Mouse (Mus musculus) heart, postnatal 4 days (tissue): Measurements from ENCODE around the gene Gdf7. TPM values are rescaled to one million over a fixed set of nuclear protein-coding genes. Genes with fewer than 3 reads are reported as not detected.

Source experiments
- DNase-seq: peaks from one replicate; pipeline ENCODE4 v3.0.0; 2021
- total RNA-seq, 2 experiments: library from RNA; stranded (reverse); gene quantifications; 2 replicates each; pipeline ENCODE4 v1.2.3; 2021

Gdf7 gene
- total RNA-seq = under 1 TPM; 0.19 to 0.25 TPM

GRCm38 (mm10) chr12:8301841-8302431 lies at the start of gene Gdf7:
Gdf7 (minus strand) TSS chr12:8301954.
- no peak for DNase-seq

GRCm38 (mm10) chr12:8351025-8351903 lies 49.5 kb upstream of the Gdf7 start:
- DNase-seq = peak; percentile 66

GRCm38 (mm10) chr12:8348733-8349513 lies 47.2 kb upstream of the Gdf7 start:
- DNase-seq = no peak

DNA sequence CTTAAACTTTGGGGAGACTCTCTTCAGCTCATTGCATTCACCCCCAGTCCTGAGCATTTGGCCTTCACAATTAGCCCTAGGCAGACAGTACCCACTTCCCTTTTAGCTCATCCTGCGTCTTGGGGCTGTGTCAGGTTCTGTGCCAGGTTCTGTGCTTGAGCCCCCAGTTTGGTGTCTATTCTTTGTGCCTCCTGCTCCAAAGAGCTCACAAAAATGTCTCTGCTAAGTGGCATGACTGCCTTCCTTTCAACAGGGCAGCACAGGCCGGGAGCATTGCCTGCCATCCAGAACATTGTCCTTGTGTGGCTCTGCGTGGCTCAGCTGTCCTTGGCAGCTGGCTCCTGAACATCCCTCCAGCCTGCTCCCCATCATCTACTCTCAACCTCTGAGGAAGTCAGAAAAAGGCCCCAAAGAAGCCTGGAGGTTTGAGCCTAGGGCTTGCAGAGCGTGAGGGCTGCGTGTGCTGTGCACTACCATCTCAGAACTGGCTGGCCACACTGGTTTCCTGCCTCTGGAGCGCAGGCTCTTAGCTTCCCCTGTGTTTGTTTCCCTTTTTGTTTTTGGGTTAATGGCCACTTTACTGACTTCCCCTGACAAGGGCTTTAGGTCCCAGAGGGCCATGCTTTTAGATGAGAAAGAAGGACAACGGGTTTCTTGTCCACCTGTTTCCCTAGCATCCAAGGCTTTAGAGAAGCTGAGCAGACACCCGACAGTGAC lies 46.1 kb upstream of the Gdf7 start:
- DNase-seq = no peak

DNA sequence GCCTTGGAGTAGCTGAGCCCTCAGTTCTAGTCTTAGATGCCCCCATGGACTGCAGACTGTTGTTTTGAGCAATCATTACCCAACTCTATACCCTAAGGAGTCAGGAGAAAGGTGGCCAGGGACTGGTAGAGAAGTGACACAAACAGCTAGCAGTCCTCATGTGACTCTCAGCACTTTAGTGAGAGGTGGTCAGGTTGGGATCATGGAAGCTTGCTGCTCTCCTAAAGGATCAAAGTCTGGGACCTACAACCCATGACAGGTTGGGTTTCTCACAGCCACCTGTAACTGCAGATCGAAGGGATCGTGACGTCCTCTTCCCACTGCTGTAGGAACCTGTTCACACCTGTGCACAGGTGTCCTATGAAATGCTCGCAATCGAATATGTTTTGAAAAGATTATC lies 43.8 kb upstream of the Gdf7 start:
- DNase-seq = no peak

DNA sequence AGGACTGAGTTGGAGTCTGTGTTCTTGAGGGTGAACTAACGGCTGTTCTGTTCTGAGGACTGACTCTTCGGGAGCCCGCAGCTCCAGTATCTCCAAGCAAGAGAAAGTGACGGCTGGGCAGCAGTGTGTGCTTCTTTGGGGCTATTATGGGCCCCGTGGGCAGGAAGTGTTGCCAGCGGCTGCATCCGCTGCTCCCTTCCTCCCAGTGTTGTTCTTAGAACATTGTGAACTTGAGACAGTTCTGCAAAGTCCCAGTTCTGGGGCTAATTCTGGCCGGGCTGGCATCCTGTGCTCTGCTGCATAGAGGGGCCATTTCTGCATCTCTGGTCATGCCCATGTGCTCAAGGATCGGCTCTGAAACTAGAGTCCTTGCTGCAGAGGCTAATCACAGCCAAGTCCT lies 43.1 kb upstream of the Gdf7 start:
- DNase-seq = peak; percentile 63

GRCm38 (mm10) chr12:8343381-8343780 lies 41.6 kb upstream of the Gdf7 start:
- no peak for DNase-seq

- no peak for DNase-seq
Observed at GRCm38 (mm10) chr12:8341008-8341407, 39.3 kb upstream of the Gdf7 start.

- no peak for DNase-seq
Observed at GRCm38 (mm10) chr12:8339591-8340319, 38.0 kb upstream of the Gdf7 start.

- DNase-seq = no peak
Observed at GRCm38 (mm10) chr12:8338918-8339317, 37.2 kb upstream of the Gdf7 start.

- no peak for DNase-seq
Observed at GRCm38 (mm10) chr12:8338491-8338890, 36.7 kb upstream of the Gdf7 start.

DNA sequence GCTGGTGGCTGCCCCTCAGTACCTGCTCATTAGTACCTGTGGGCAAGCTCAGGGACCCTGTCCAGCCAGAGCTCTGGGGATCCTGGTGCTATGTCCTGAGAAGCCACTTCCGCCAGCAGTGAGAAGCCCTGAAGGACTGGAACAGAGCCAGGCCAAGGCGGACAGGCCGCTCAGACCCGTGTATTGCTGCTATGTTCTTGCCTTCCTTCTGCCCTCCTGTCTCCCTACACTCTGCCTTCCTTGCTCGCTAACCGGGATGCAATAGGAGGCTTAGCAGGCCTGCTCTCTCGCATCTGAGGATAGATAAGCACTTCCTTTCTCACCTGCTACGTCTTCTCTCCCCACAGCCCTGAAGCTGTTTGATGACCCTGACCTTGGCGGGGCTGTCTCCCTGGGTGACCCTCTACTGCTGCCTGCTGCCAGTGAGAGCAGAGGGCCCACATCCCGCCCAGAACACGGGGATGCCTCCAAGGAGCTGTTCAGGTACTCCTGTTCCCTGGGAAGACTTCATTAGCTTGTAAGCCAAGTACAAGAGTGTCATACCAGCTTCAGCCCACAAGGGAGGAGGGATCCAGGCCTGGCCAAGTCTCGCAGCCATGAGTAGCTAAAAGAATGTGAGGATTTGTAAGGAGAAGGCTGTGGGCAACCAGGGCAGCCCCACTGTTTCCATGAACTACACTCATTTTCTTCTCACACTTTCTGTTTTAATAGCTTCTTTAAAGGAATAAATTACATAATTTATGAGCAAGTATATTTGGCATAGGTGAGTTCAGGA lies 35.7 kb upstream of the Gdf7 start:
- DNase-seq = peak; percentile 48

DNA sequence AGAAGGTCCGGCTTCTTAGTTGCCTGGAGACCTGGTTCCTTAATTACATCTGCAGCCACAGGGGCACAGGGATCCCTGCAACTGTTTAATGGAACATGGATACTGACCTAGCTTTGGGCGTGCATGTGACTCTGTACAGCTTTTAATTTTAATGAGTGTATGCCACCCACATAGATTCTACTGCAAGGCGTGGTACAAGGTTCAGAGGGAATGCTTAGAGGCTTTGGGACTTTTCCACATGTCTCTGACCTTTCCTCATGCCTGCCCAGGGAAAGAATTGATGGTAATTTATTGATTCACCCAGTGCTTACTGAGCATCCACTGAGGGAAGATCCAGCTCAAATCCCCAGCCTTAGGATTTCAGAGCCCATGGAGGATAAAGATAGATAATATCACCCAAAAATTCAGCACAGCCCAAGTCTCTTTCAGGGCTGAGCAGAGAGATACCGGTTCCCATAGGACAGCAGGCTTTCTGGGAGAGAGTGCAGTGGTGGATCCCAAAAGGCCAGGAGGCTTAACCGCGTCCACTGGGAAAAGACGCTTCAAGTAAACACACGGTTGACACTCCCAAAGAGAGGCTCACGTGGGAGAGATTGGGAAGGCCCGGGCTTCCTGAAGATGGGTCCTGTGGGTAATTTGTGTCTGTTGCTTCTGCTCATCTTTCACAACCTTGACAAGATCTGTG lies 35.0 kb upstream of the Gdf7 start:
- no peak for DNase-seq

- DNase-seq = no peak
Observed at GRCm38 (mm10) chr12:8335503-8335902, 33.7 kb upstream of the Gdf7 start.

GRCm38 (mm10) chr12:8334261-8334660 lies 32.5 kb upstream of the Gdf7 start:
- peak; percentile 64 for DNase-seq

DNA sequence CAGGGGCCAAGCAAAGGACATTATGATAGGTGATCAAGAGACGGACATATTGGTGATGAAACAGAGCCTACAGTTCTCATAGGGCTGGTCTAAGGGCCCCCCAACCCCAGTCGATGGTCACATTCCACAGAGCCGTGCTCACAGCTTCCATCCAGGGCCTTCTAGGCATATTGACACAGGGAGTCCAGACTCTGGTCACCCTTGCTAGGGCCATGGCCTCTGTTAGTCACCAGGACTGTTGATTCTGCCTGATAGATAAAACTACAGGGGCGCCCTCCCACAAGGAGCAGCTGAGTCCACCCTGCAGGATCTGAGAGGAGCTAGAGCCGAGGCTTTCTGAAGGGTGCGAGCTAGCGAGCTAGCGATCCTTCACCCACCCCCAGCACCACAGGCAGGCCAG lies 31.9 kb upstream of the Gdf7 start:
- no peak for DNase-seq

- no peak for DNase-seq
Observed at GRCm38 (mm10) chr12:8332174-8332542, 30.4 kb upstream of the Gdf7 start.

- peak; percentile 71 for DNase-seq
Observed at GRCm38 (mm10) chr12:8331489-8332173, 29.9 kb upstream of the Gdf7 start.

GRCm38 (mm10) chr12:8329236-8329635 lies 27.5 kb upstream of the Gdf7 start:
- DNase-seq = no peak

GRCm38 (mm10) chr12:8327675-8328053 lies 25.9 kb upstream of the Gdf7 start:
- DNase-seq = no peak
